Mouse (Mus musculus) heart, adult 2 months (tissue): ENCODE results near the gene Polr1e. TPM values are rescaled to one million over a fixed set of nuclear protein-coding genes. Genes with fewer than 3 reads are reported as not detected.
"Not testable (repeated sequence)": the region's sequence is repeated elsewhere in the genome, so short reads cannot be mapped to it uniquely, and the experiment has no call there.

Experiments used
- DNase-seq, 2 experiments: peaks; one replicate each; pipeline ENCODE4 v3.0.0; 2021
- H3K27ac ChIP-seq: fragments of 200-600 bp; 2 replicates; pipeline ENCODE4 v1.8.1; 2022
- H3K27me3 ChIP-seq: fragments of 200-500 bp; 2 replicates; pipeline ENCODE4 v1.6.1; 2012; ENCODE audit warnings: mild to moderate bottlenecking, low read length, inconsistent platforms, mixed read lengths; ENCODE audit not compliant: control insufficient read depth, insufficient read depth
- H3K36me3 ChIP-seq: fragments of 200-500 bp; 2 replicates; pipeline ENCODE4 v1.6.1; 2012; ENCODE audit warnings: low read length, inconsistent platforms; ENCODE audit not compliant: control insufficient read depth, insufficient read depth
- H3K4me1 ChIP-seq: fragments of 200-500 bp; 2 replicates; pipeline ENCODE4 v1.6.1; 2011; ENCODE audit warnings: low read length; ENCODE audit not compliant: control insufficient read depth, insufficient read depth
- H3K4me3 ChIP-seq: fragments of 200-600 bp; 2 replicates; pipeline ENCODE4 v1.8.1; 2022
- H3K79me2 ChIP-seq: fragments of 200-500 bp; replicated peaks from 2 replicates; pipeline ENCODE4 v1.6.1; 2012; ENCODE audit warnings: mild to moderate bottlenecking, inconsistent platforms, low read length, moderate library complexity, mixed read lengths; ENCODE audit not compliant: control insufficient read depth, insufficient read depth
- H3K9ac ChIP-seq: fragments of 200-500 bp; 2 replicates; pipeline ENCODE4 v1.6.1; 2012; ENCODE audit warnings: low read depth, mild to moderate bottlenecking, control low read depth, inconsistent platforms, low read length, mixed read lengths
- CTCF ChIP-seq: fragments of 200-600 bp; IDR thresholded peaks from 2 replicates; pipeline ENCODE4 v1.8.1; 2022; ENCODE audit warnings: antibody characterized with exemption, mild to moderate bottlenecking, moderate library complexity
- EP300 ChIP-seq: fragments of 200-500 bp; IDR thresholded peaks from 2 replicates; pipeline ENCODE4 v1.6.1; 2011; ENCODE audit warnings: low read depth, low read length, control low read depth; ENCODE audit not compliant: insufficient read depth
- POLR2A ChIP-seq: fragments of 200-500 bp; IDR thresholded peaks from 2 replicates; pipeline ENCODE4 v1.6.1; 2011; ENCODE audit warnings: mild to moderate bottlenecking, low read depth, low read length, control low read depth; ENCODE audit not compliant: insufficient read depth
- WGBS: fragments of 180-500 bp; shearing (Covaris S2); methylation state at CpG from one replicate; pipeline ENCODE4 v1.1.7; 2018; 5-methylcytosine and 5-hydroxymethylcytosine counted together
- intact Hi-C: fragments of 180-260 bp; cut with DNase I; formaldehyde crosslinking; loops from one replicate; pipeline ENCODE4 v1.15.1; 2025
- polyA plus RNA-seq: library from polyadenylated mRNA; depleted of rRNA; stranded (reverse); fragments of >200 nt; gene quantifications from 2 replicates; pipeline ENCODE4 v1.2.3, GENCODE M21; 2012
- total RNA-seq, 2 experiments: library from RNA; stranded (reverse); gene quantifications; 2 replicates each; pipeline ENCODE4 v1.2.3; 2021

Polr1e gene
- total and polyA plus RNA-seq, 3 experiments = 12.6 to 20.0 (median 19.4) TPM

GRCm38 (mm10) chr4:45067742-45068141 lies 49.4 kb downstream of the Polr1e start:
- DNase-seq = no peak
- Histone ChIP-seq H3K27me3 (no peaks in the 10 kb centered on the region), H3K4me3 (no peak overlapping the region), H3K79me2 (no peaks in the 10 kb centered on the region), H3K36me3 (no peaks in the 10 kb centered on the region), H3K4me1 (peaks cover 1% of the 10 kb centered on the region; the same call in 1 of the 2 replicates), H3K27ac (no peak overlapping the region), H3K9ac (no peak overlapping the region)
- 86% methylated on average over 4 of the region's 4 CpGs for WGBS
- intact Hi-C loops = no loop called here
- no peak for TF ChIP-seq CTCF
- TF ChIP-seq EP300 = no peak
- TF ChIP-seq POLR2A = no peak

DNA sequence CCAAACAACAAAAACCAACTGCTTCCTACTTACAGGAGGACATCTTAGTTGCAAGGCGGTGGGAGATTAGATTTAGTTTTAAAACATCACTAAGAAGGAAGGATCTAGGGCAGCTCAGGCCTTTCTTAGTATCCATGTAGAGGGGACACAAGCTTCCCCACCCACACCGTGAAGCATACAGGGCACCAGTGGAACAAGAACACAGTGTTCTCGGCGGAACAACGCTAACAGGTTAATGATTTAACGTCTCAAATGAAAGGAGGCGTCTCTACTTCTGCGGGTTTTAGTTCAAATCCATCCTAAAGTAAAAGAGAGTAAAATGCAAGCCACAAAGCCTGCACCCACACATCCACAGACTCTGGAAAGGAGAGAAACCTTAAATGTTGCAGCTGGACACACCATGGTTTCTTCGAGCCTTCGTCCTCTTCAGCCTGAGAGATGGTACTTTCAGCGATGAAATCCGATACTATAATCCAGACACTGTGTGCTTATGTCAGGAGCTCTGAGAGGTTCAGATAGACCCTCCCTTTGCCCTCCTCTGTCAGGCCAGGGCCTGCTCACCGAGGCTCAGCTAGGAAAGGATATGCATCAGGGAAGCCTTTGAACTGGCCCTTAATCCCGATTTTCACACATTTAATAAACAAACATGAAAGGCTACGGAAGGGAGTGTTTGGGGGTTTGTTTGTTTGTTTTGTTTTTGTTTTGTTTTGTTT lies 54.0 kb downstream of the Polr1e start:
- Histone ChIP-seq H3K36me3 (no peaks in the 10 kb centered on the region), H3K4me1 (no peaks in the 10 kb centered on the region), H3K27me3 (no peaks in the 10 kb centered on the region), H3K9ac (no peak overlapping the region), H3K4me3 (no peak overlapping the region), H3K27ac (no peak overlapping the region), H3K79me2 (0 out of 2 replicates have a peak, but pooled peaks cover 2% of the 10 kb centered on the region)
- TF ChIP-seq POLR2A = no peak
- TF ChIP-seq EP300 = no peak
- no peak for TF ChIP-seq CTCF
- DNase-seq = no peak
- intact Hi-C loops = no loop called here
- 87% methylated on average over 15 of the region's 15 CpGs for WGBS

GRCm38 (mm10) chr4:45073544-45073943 lies 55.2 kb downstream of the Polr1e start:
- intact Hi-C loops = no loop called here
- 68% methylated on average over 6 of the region's 6 CpGs for WGBS

GRCm38 (mm10) chr4:45081041-45081440 lies 62.7 kb downstream of the Polr1e start:
- H3K27ac ChIP-seq, DNase-seq, H3K27me3 ChIP-seq, H3K79me2 ChIP-seq, H3K4me3 ChIP-seq, intact Hi-C loops, H3K9ac ChIP-seq, H3K36me3 ChIP-seq, H3K4me1 ChIP-seq: not testable (repeated sequence)
- 90% methylated on average over 4 of the region's 4 CpGs for WGBS

More at GRCm38 (mm10) chr4:45073544-45073943, 55.2 kb downstream of the Polr1e start:
- Histone ChIP-seq H3K4me1 (no peaks in the 10 kb centered on the region), H3K4me3 (no peak overlapping the region), H3K27me3 (no peaks in the 10 kb centered on the region), H3K9ac (no peak overlapping the region), H3K36me3 (no peaks in the 10 kb centered on the region), H3K27ac (no peak overlapping the region), H3K79me2 (peaks cover 2% of the 10 kb centered on the region; the same call in 1 of the 2 replicates)
- TF ChIP-seq CTCF = no peak
- no peak for TF ChIP-seq EP300
- no peak for TF ChIP-seq POLR2A
- DNase-seq = no peak

DNA sequence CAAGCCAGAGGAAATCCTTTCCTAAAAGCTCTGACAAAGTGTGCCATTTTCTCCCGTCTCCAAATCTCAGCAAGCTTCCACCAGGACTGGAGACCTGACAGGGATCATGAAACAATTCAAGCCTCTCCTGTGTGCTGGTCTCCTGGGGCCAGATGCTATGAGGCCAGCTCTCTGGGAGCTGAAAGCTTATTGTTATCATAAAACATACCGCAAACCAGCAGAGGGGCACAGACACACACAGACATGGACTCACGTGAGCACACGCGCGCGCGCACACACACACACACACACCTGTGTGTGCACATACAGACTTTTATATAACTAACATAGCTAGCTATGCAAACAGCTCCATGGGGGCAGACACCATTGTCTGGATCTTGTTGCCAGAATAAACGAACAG lies 64.6 kb downstream of the Polr1e start:
- H3K9ac ChIP-seq = no peak overlapping the region
- H3K4me1 ChIP-seq = peaks cover 3% of the 10 kb centered on the region
- H3K27ac ChIP-seq = no peak overlapping the region
- no peaks in the 10 kb centered on the region for H3K27me3 ChIP-seq
- intact Hi-C loops = no loop called here
- no peak overlapping the region for H3K4me3 ChIP-seq
- no peak for TF ChIP-seq EP300
- TF ChIP-seq POLR2A = no peak
- no peak for TF ChIP-seq CTCF
- WGBS = 59% methylated on average over 9 of the region's 9 CpGs
- DNase-seq = no peak
- H3K79me2 ChIP-seq = 0 out of 2 replicates have a peak, but pooled peaks cover 1% of the 10 kb centered on the region
- H3K36me3 ChIP-seq = no peaks in the 10 kb centered on the region

GRCm38 (mm10) chr4:45083487-45083886 lies 65.1 kb downstream of the Polr1e start:
- H3K4me1 ChIP-seq = peaks cover 3% of the 10 kb centered on the region
- H3K27me3 ChIP-seq = no peaks in the 10 kb centered on the region
- no peak overlapping the region for H3K27ac ChIP-seq
- H3K9ac ChIP-seq = 0 out of 2 replicates have a peak overlapping the region, but pooled peaks have one; percentile 44
- no peak for DNase-seq
- H3K36me3 ChIP-seq = no peaks in the 10 kb centered on the region
- WGBS = 2% methylated on average over 8 of the region's 8 CpGs
- H3K4me3 ChIP-seq = peak overlapping the region; percentile 93
- TF ChIP-seq POLR2A = no peak
- TF ChIP-seq CTCF = no peak
- no peak for TF ChIP-seq EP300
- intact Hi-C loops = no loop called here
- 0 out of 2 replicates have a peak, but pooled peaks cover 1% of the 10 kb centered on the region for H3K79me2 ChIP-seq
